Mouse (Mus musculus) C3H10T1/2 (cell line): Measurements from ENCODE around the gene Eipr1. TPM values are rescaled to one million over a fixed set of nuclear protein-coding genes. Genes with fewer than 3 reads are reported as not detected.

Source experiments
- polyA plus RNA-seq, 2 experiments: library from polyadenylated mRNA; unstranded; fragments of >200 nt; fragmentation: generic; extraction: Trizol; gene quantifications; one replicate each; pipeline ENCODE4 v1.2.1; 2012; ENCODE audit warnings: missing spikeins in 2 of 2

The Eipr1 gene
- 10 to 100 TPM; 19.0 to 23.2 TPM for polyA plus RNA-seq

DNA sequence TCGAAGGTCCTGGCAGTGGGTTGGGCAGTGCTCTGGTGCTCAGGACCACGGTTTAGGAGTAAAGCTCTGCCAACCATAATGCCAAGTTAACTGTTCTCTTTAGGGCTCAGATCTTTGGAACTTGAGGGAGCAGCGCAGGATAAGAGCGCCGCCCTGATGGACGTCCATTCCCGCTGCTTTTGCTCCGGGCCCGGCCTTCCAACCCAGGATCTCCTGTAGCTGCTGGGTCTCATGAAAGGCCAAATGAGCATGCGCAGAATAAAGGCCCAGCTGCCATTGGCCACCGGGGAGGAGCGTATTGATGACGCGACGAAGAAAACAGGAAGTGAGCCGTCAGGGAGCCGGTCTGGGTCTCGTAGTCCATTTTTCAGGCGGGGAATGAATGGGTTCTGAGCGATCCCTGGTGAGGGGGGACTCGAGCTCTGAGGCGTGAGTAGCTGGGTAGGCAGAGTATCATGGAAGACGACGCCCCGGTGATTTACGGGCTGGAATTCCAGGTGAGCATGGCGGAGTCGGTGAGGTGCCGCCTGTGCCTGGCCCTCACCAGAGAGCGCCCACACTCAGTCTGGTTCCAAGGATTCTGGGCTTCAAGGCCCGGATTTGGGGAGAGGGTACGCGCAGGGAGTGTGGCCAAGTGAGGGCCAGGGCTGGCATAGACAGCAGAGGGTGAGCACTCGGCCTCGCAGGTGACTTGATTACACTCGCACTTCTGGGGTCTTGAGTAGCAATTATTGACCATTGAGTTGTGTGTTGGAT, at the start of gene Eipr1:
Eipr1 (plus strand) TSS at position 296 of the 756 bp plus-strand sequence.

DNA sequence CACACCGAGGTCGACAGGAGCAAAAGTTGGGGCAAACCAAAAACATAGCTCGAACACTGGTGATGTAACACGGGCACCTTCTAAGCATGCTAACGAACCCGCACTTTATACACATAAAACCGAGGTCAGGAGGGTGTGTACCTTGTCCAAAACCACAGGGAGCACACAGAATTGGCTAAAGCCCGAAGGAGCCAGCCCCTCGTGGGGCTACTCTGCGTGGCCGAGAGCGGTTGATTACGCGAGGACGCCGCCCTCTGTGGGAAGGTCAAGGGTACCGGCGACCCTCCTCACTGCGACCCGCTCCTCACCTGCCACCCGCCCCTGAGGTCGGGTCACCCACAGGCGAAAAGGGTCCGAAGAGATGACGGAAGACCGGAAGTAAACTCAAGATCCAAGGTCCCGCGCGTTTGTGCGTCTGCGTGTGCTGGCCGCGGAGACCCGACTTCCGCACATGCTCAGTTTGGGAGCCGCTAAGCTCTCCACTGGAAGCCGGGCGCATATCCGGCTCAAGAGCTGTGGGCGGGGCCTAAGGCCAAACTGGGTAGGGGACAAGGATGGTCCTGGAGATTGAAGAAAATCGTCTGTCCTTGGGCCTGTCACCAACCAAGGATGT, 1.5 kb upstream of the Eipr1 start, which contains the start of gene Trappc12:
Trappc12 (minus strand) TSS at position 452 of the 613 bp plus-strand sequence.

Other genes with a start within 250 kb of the Eipr1 start
- gene Dcdc2c, start 199.4 kb upstream of the Eipr1 start, polyA plus RNA-seq = under 1 TPM in 1 of 2 experiments, not detected in 1; 0.04 TPM
- gene Allc, start 169.3 kb upstream of the Eipr1 start, polyA plus RNA-seq = not detected
- under 1 TPM in 1 of 2 experiments, not detected in 1; 0.08 TPM for gene Colec11, start 128.4 kb upstream of the Eipr1 start, polyA plus RNA-seq
- 100 to 1,000 TPM; 535 to 899 TPM for gene Rps7, start 115.8 kb upstream of the Eipr1 start, polyA plus RNA-seq
- 1 to 10 TPM; 2.4 to 9.4 TPM for gene Rnaseh1, start 102.2 kb upstream of the Eipr1 start, polyA plus RNA-seq
- gene Adi1, start 76.6 kb upstream of the Eipr1 start, polyA plus RNA-seq = 10 to 100 TPM; 12.3 to 23.2 TPM
- gene Trappc12, start 1.3 kb upstream of the Eipr1 start, polyA plus RNA-seq = 10 to 100 TPM in 1 of 2 experiments, 1 to 10 TPM in 1; 6.9 to 28.3 TPM